ENCODE assay signal across 16 mouse cellular contexts in the genomic region with DNA sequence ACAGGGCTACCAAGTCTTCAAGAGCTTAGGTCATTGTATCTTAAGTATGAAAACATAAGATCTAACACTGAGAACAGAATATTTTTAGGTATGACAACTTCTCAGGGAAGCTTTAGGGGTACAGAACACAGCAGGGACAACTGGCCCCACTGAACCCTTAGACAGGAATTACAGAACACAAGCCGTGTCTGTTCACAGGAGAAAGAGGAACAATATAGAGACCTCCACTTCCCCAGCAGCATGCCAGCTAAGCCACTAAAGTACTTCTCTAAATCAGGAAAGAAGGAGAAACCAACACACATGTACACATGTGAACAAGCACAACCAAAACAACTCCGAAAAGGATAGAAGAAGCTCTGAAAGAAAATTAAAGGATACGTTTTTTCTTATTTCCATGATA. TPM values are rescaled to one million over a fixed set of nuclear protein-coding genes. Genes with fewer than 3 reads are reported as not detected.
DNase-seq lines count a peak whose midpoint lies in the region; ATAC-seq and TF ChIP-seq lines count a peak whose summit lies in the region.
"Had no signal": no experiment of that assay in that cellular context is flagged by ENCODE, and none has a peak within 500 bp of the region (broad histone marks: within the 10 kb centered on the region; RNA-seq: fewer than 3 reads in every experiment).

No protein-coding gene starts in this region.

- no peak for TF ChIP-seq CTCF in heart, adult 2 months (IDR thresholded peaks at IDR 0.05)
- no peak for TF ChIP-seq CTCF in liver, postnatal 0 days (IDR thresholded peaks at IDR 0.05; ENCODE audit: low read depth)

- H3K4me3 ChIP-seq in heart, adult 2 months = no peak overlapping the region
- no peak overlapping the region for H3K4me3 ChIP-seq in liver, postnatal 0 days (ENCODE audit: low read depth, low read length)
- H3K4me3 ChIP-seq: limb, embryonic 15.5 days; neural tube, embryonic 12.5 days had no signal

- peak overlapping the region; percentile 28; the same call in 1 of the 2 replicates for H3K27ac ChIP-seq in heart, adult 2 months
- peak overlapping the region; percentile 34; the same call in 1 of the 2 replicates for H3K27ac ChIP-seq in liver, postnatal 0 days (ENCODE audit: low read depth)
- H3K27ac ChIP-seq: limb, embryonic 15.5 days; neural tube, embryonic 12.5 days had no signal

- H3K4me1 ChIP-seq in heart, adult 2 months (ENCODE audit: control insufficient read depth, insufficient read depth, low read length) = peaks cover 1% of the 10 kb centered on the region
- H3K4me1 ChIP-seq in liver, postnatal 0 days (ENCODE audit: insufficient read depth) = 0 out of 2 replicates have a peak, but pooled peaks cover 3% of the 10 kb centered on the region

- no peak for DNase-seq in heart, adult 2 months
- DNase-seq in heart, postnatal 36 days = no peak
- DNase-seq in spleen, postnatal 36 days (ENCODE audit: low spot score in 2 of 2) = peak; percentile 10 to 22
- no peak for DNase-seq in spleen, postnatal 14 days (ENCODE audit: low spot score in 2 of 2)
- no peak for DNase-seq in liver, postnatal 0 days
- no peak for DNase-seq in right cerebral cortex, adult 2 months (ENCODE audit: low spot score in 2 of 2)
- no peak for DNase-seq in adrenal gland, postnatal 14 days
- no peak for DNase-seq in cerebellum, postnatal 4 days (ENCODE audit: low spot score in 2 of 2)
- DNase-seq: adrenal gland, adult 2 months; cerebellum, adult 9-11 months; kidney, adult 18-20 months; thymus, postnatal 36 days had no signal

- no peak for TF ChIP-seq EP300 in heart, adult 2 months (IDR thresholded peaks at IDR 0.05; ENCODE audit: insufficient read depth, low read depth, low read length)
- no peak for TF ChIP-seq EP300 in liver, postnatal 0 days (IDR thresholded peaks at IDR 0.05; ENCODE audit: low read depth)

- H3K9ac ChIP-seq in heart, adult 2 months (ENCODE audit: low read depth, low read length) = no peak overlapping the region
- no peak overlapping the region for H3K9ac ChIP-seq in liver, postnatal 0 days (replicated peaks)
- H3K9ac ChIP-seq: limb, embryonic 15.5 days; neural tube, embryonic 12.5 days had no signal

- no peak for TF ChIP-seq POLR2A in heart, adult 2 months (IDR thresholded peaks at IDR 0.05; ENCODE audit: insufficient read depth, low read depth, low read length)

- H3K79me2 ChIP-seq in heart, adult 2 months (replicated peaks; ENCODE audit: control insufficient read depth, insufficient read depth, low read length) = no peaks in the 10 kb centered on the region

- H3K27me3 ChIP-seq in heart, adult 2 months (ENCODE audit: control insufficient read depth, insufficient read depth, low read length) = no peaks in the 10 kb centered on the region
- H3K27me3 ChIP-seq in liver, postnatal 0 days (ENCODE audit: insufficient read depth, low read length) = no peaks in the 10 kb centered on the region
- H3K27me3 ChIP-seq: limb, embryonic 15.5 days; neural tube, embryonic 12.5 days had no signal

- ATAC-seq in liver, postnatal 0 days = peak; percentile 51
- ATAC-seq: forebrain, embryonic 14.5 days; hindbrain, embryonic 16.5 days had no signal

- WGBS in heart, adult 2 months = 65% methylated on average over 3 of the region's 3 CpGs
- 43% methylated on average over 3 of the region's 3 CpGs for WGBS in liver, postnatal 0 days (ENCODE audit: insufficient replicate concordance)

- intact Hi-C loops in heart, adult 2 months (cut with DNase I) = no loop called here
- intact Hi-C loops in heart, postnatal 36 days (cut with DNase I) = no loop called here

- H3K9me3 ChIP-seq in liver, postnatal 0 days (ENCODE audit: low read length) = no peaks in the 10 kb centered on the region
- H3K9me3 ChIP-seq: limb, embryonic 15.5 days; neural tube, embryonic 12.5 days had no signal

- H3K36me3 ChIP-seq in heart, adult 2 months (ENCODE audit: control insufficient read depth, insufficient read depth, low read length) = no peaks in the 10 kb centered on the region
- H3K36me3 ChIP-seq in liver, postnatal 0 days (replicated peaks; ENCODE audit: insufficient read depth, low read length) = peaks cover 7% of the 10 kb centered on the region

- 0 out of 2 replicates have a peak overlapping the region, but pooled peaks have one; percentile 42 for H3K4me2 ChIP-seq in liver, postnatal 0 days (ENCODE audit: low read depth, low read length)
- H3K4me2 ChIP-seq: limb, embryonic 15.5 days; neural tube, embryonic 12.5 days had no signal

RNA-seq across cellular contexts. Expression of a gene that starts 30.8 kb away (rescaled TPM):
- total RNA-seq in heart, adult 2 months (2021) = 10 to 100 TPM in 1 of 2 experiments, 1 to 10 TPM in 1; 10.0 to 10.8 TPM
- polyA plus RNA-seq in heart, adult 2 months (2012; rRNA removed) = 2.6 and 6.3 TPM in 2 replicates
- total RNA-seq in heart, postnatal 36 days (2021) = 10 to 100 TPM; 10.8 to 11.6 TPM
- polyA plus RNA-seq in liver, postnatal 0 days (2015; fragmentation: Nextera tagmentation; extraction: Ambion mirVana) = 2.0 and 2.3 TPM in 2 replicates
- 12.1 and 12.2 TPM in 2 replicates for total RNA-seq in adrenal gland, postnatal 14 days (2021)

Comparison
In these comparisons a context has a peak if more than half of its experiments do, and no peak if none do; other contexts are left out.
1. DNase-seq: peak in spleen, postnatal 36 days (2 of 2); none in heart, adult 2 months (0 of 2), heart, postnatal 36 days (0 of 2), spleen, postnatal 14 days (0 of 2), liver, postnatal 0 days (single experiment), right cerebral cortex, adult 2 months (0 of 2), adrenal gland, postnatal 14 days (single experiment) and cerebellum, postnatal 4 days (0 of 2).